Mouse (Mus musculus) activated CD4-positive, CD25-positive, alpha-beta regulatory T cell, adult 9 weeks (primary cell): ENCODE data around the gene 4931409K22Rik. TPM values are rescaled to one million over a fixed set of nuclear protein-coding genes. Genes with fewer than 3 reads are reported as not detected.

Experiments used
- polyA plus RNA-seq: library from polyadenylated mRNA; unstranded; fragments of 100-300 nt; shearing (Covaris generic); gene quantifications from one replicate; pipeline ENCODE4 v1.2.1, GENCODE M21; 2017

The 4931409K22Rik gene
- polyA plus RNA-seq: not detected

GRCm38 (mm10) chr5:24556709-24557108 lies at the start of gene 4931409K22Rik:
TSS of gene 4931409K22Rik (minus strand) at chr5:24556809.

GRCm38 (mm10) chr5:24586547-24587199 lies 30.1 kb upstream of the 4931409K22Rik start, which contains the start of gene Chpf2:
TSS of gene Chpf2 (plus strand) at chr5:24586741.

GRCm38 (mm10) chr5:24577183-24577929 lies 20.7 kb upstream of the 4931409K22Rik start, which contains the start of gene Abcf2:
TSS of gene Abcf2 (minus strand) at chr5:24577467.

GRCm38 (mm10) chr5:24540387-24541143 lies 16.0 kb downstream of the 4931409K22Rik start, which contains the start of gene Asb10:
TSS of gene Asb10 (minus strand) at chr5:24540978.

GRCm38 (mm10) chr5:24526889-24527230 lies 29.7 kb downstream of the 4931409K22Rik start, which contains the start of gene Gbx1:
TSS of gene Gbx1 (minus strand) at chr5:24527202.

Other genes with a start within 250 kb of the 4931409K22Rik start
- gene Kcnh2, start 205.2 kb downstream of the 4931409K22Rik start, polyA plus RNA-seq: 4.1 TPM
- gene Nos3, start 192.0 kb downstream of the 4931409K22Rik start, polyA plus RNA-seq: 0.23 TPM
- 0.64 TPM for gene Atg9b, start 164.7 kb downstream of the 4931409K22Rik start, polyA plus RNA-seq
- gene Abcb8, start 163.1 kb downstream of the 4931409K22Rik start, polyA plus RNA-seq: 33.1 TPM
- not detected for gene Asic3, start 143.4 kb downstream of the 4931409K22Rik start, polyA plus RNA-seq
- gene Cdk5, start 133.3 kb downstream of the 4931409K22Rik start, polyA plus RNA-seq: 98.4 TPM
- 45.0 TPM for gene Slc4a2, start 133.0 kb downstream of the 4931409K22Rik start, polyA plus RNA-seq
- 119 TPM for gene Fastk, start 111.5 kb downstream of the 4931409K22Rik start, polyA plus RNA-seq
- 84.0 TPM for gene Tmub1, start 109.0 kb downstream of the 4931409K22Rik start, polyA plus RNA-seq
- 5.4 TPM for gene Agap3, start 104.6 kb downstream of the 4931409K22Rik start, polyA plus RNA-seq
- 0.10 TPM for gene Gbx1, start 29.6 kb downstream of the 4931409K22Rik start, polyA plus RNA-seq
- not detected for gene Asb10, start 15.8 kb downstream of the 4931409K22Rik start, polyA plus RNA-seq
- 84.9 TPM for gene Abcf2, start 20.7 kb upstream of the 4931409K22Rik start, polyA plus RNA-seq
- gene Chpf2, start 29.9 kb upstream of the 4931409K22Rik start, polyA plus RNA-seq: 38.7 TPM
- 1.4 TPM for gene Smarcd3, start 67.6 kb upstream of the 4931409K22Rik start, polyA plus RNA-seq
- gene Nub1, start 128.7 kb upstream of the 4931409K22Rik start, polyA plus RNA-seq: 91.7 TPM
- 0.18 TPM for gene Wdr86, start 173.9 kb upstream of the 4931409K22Rik start, polyA plus RNA-seq
- 1.0 TPM for gene Crygn, start 201.2 kb upstream of the 4931409K22Rik start, polyA plus RNA-seq